Mouse (Mus musculus): Measurements from ENCODE around the gene Rinl.

Gene Rinl

GRCm38 (mm10) chr7:28781261-28781663 is 7.5 kb upstream of the Rinl start:
- DNase-seq, result peak; percentile 84

DNA sequence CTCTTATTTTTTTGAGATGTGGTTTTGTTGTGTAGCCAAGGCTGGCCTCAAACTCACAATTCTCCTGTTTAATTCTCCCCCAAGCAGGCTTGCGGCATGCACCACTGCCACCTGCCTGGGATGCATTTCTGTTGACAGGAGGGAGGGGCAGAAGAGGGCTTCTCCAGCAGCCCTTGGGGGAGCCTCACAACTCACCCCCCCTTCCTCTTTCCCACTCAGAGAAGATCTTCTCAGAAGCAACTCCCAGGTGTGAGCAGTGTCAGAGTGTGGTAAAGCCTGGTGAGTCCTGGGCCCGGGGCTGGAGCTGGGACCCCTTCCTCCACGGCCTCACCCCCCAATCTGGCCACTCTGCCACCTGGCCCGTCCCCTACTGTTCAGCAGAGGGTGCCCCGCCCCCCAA is 3.6 kb upstream of the Rinl start:
- DNase-seq, result peak; percentile 64

DNA sequence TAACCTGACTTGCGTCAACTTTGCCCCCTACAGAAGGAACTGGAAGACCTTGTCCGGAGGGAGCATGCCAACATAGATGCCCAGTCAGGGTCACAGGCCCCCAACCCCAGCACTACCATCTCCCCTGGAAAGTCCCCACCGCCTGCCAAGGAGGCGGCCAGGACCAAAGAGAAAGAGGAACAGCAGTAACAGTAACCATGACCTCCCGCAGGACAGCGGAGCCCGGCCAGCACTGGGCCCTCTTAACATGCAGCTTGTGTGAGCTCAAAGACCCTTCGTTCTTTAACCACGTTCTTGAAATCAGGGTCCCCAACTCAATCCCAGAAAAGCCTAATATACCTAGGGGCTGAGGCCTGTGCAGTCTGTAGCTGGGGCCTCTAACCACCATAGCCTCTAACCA is 885 bp upstream of the Rinl start:
- no peak for DNase-seq

DNA sequence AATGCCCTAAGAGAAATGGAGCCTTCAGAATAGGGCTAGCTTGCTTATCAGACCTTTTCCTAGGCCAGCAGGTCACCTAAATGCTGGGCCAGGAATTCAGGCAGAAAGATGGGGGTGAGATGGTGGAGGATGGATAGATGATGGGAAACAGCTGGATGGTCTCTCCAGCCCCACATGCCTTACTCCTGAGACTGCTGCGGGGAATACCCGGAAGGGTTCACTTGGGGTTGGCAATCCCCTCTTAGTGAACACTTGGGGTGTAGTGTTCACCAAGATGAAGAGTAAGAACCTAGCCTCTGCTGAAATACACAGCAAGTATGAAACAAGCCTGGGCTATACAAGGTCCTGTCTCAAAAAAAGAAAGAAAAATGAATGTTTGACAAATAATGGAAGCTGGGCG is 466 bp downstream of the Rinl start:
- DNase-seq, result no peak

GRCm38 (mm10) chr7:28790066-28790806 is 1.5 kb downstream of the Rinl start:
- no peak for DNase-seq

- DNase-seq, result no peak
Observed at GRCm38 (mm10) chr7:28791706-28792105, 2.9 kb downstream of the Rinl start.

DNA sequence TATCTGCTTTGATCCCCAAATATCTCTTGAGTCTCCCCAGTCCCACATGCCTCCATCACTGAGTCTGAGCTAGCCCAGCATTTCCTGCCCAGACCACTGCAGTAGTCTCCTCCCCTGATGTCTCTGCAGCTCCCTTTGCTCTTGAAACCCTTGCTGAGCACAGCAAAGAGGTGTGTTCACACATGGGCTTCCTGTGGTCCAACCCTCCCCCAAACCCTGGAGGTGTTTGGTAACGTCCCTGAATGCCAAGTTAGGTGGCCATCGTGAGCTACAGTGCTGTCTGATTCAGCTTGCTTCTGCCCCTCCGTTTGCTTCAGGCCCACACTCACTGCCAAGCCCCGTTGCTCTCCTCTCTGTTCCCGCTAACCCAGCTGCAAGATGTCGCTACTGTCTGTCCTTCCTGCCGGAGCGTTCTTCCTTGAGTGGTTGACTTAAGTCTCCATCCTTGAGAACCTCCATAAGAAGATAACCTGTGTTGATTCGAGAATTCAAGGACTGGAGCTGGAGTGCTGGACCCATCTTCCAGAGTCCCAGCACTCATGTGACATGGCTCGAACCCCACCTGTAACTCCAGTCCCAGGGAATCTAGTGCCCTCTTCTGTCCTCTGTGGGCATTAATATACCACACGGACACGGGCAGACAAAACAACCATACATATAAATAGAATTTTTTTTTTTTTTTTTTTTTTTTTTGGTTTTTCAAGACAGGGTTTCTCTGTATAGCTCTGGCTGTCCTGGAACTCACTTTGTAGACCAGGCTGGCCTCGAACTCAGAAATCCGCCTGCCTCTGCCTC is 3.8 kb downstream of the Rinl start:
- peak; percentile 45 for DNase-seq

GRCm38 (mm10) chr7:28793834-28794233 is 5.1 kb downstream of the Rinl start:
- peak; percentile 64 for DNase-seq

- DNase-seq, result no peak
Observed at GRCm38 (mm10) chr7:28794496-28794895, 5.7 kb downstream of the Rinl start.

- peak; percentile 44 for DNase-seq
Observed at GRCm38 (mm10) chr7:28795832-28796231, 7.1 kb downstream of the Rinl start.

GRCm38 (mm10) chr7:28796562-28796975 is 7.8 kb downstream of the Rinl start:
- DNase-seq, result peak; percentile 90

GRCm38 (mm10) chr7:28799994-28800393 is 11.2 kb downstream of the Rinl start:
- peak; percentile 37 for DNase-seq

- no peak for DNase-seq
Observed at GRCm38 (mm10) chr7:28801451-28801850, 12.7 kb downstream of the Rinl start.

DNA sequence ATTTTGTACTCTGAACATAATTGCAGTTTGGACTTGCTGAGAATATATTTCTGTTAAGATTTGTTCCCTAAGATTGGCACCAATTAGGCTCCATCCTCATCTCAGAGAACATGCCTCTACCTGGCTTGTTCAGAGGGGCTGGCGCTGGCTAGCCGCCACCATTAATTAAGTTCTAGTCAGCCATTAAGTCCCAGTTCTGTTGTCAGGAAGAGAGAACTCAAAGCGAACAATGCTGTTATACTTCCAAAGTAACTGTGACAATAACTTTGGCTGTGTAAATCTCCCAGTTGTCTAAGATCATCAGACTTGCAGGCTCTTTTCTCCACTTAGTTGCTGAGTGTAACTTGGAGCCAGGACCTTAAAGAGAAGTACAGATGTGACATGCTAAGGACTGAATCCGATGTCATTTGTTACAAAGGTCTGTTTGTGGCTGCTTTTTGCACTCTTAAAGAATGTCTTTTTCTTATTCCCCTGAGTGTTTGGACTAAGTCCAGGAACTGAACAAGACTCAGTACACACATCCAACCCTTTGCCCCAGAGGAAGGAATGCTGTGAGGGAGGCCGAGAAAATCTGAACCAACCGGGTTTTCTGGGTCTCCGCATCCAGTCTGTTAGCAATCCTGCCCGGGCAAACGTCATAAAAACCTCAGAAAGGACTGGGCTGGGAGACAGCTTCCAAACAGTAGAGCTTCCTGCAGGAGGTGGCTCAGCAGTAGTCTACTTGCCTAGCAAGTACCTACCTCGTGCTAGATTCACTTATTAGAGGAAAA is 13.3 kb downstream of the Rinl start:
- no peak for DNase-seq

GRCm38 (mm10) chr7:28802846-28803588 is 14.2 kb downstream of the Rinl start:
- DNase-seq, result peak; percentile 19

GRCm38 (mm10) chr7:28803756-28804155 is 15.0 kb downstream of the Rinl start:
- no peak for DNase-seq

DNA sequence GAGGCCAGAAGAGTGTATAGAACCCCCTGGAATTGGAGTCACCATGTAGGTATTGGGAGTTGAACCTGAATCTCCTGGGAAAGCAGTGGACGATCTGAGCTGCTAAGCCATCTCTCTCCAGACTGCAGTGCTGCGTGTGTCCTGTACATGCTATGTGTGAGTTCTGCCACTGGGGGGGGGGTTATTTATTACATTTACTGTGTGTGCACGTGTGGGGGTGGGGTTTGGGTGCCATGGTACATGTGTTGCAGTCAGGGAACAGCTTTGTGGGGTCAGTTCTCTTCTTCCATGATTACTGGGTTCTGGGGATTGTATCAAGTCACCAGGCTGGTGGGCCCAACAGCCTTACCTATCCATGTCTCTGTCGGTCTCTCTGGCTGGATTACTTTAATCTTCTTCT is 18.1 kb downstream of the Rinl start:
- peak; percentile 70 for DNase-seq

GRCm38 (mm10) chr7:28807641-28808220 is 19.0 kb downstream of the Rinl start:
- DNase-seq, result no peak

GRCm38 (mm10) chr7:28808221-28808941 is 19.6 kb downstream of the Rinl start, which contains the start of gene Hnrnpl:
Gene Hnrnpl, plus strand, starts transcription at chr7:28808541.
- peak; percentile 64 for DNase-seq

DNA sequence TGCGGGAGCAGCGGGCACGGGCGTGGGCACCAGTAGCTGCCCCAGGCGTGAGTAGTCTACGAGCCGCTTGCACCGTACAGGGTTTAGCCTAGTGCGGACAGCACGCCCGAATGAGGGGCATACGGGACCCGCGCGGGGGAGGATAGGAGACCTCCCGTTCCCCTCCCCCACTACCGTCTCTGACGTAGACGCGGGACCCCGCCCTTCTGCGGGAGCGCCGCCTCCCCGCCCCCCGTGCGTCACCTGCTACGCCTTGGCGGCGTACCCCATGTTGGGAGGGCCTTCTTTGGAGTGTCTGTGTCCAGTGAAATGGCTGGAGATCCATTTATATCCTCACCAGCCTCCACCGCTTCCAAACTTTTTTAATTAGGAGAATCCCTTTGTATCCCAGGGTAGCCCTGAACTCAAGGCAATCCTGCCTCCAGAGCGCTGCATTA is 20.2 kb downstream of the Rinl start:
- peak; percentile 99 for DNase-seq

DNA sequence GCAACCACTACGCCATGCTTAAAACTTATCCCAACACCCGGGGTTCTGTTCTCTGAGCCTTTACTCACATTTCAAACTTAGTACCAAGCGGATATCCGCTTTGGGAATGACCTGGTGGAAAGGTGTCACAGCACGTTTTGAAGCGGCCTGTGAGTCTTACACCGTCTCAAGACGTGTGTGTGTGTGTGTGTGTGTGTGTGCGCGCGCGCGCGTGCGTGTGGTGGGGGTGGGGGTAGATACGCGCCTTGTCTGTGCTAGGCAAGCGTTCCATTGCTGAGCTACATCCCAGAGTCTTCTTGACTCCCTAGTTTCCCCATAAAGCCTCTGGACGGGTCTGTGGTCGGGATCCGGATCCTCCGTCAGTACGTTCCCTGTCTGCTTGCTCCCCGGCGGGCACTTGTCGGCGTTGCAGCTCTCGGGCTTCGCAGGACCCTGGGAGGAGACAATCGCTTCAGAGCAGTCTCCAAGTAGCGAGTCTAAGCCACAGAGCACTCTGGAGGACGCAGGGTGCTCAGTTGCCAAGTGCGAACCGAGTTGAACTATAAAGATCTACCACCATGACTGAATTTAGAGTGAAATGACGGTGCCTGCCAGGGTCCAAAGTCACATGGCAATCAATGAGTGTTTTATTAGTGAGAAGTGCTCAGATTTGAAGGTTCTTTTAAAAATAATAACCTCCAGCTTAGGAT is 20.8 kb downstream of the Rinl start:
- DNase-seq, result peak; percentile 85

Measured in thymus, postnatal 4 days (tissue).